Mouse (Mus musculus) limb, embryonic 11.5 days (tissue): ENCODE data around the gene Usp45. TPM values are rescaled to one million over a fixed set of nuclear protein-coding genes. Genes with fewer than 3 reads are reported as not detected.
A peak's percentile ranks its signal among the peaks of the same experiment; 100 is the strongest.

Experiments
- ATAC-seq: fragments of 200-750 bp; cut with Nextera tagmentation; 2 replicates; pipeline ENCODE4 v1.8.0; 2017; ENCODE audit warnings: low read depth; ENCODE audit not compliant: insufficient number of reproducible peaks, low FRiP score, low TSS enrichment
- DNase-seq: peaks from one replicate; pipeline ENCODE4 v3.0.0-alpha.2; 2015; ENCODE audit warnings: low spot score
- H3K27ac ChIP-seq: fragments of 300-500 bp; sonication (generic); replicated peaks from 2 replicates; pipeline ENCODE4 v1.5.1; 2014; ENCODE audit warnings: low read depth, mild to moderate bottlenecking, low read length
- H3K27me3 ChIP-seq: fragments of 300-500 bp; sonication (generic); 2 replicates; pipeline ENCODE4 v1.6.1; 2014; ENCODE audit warnings: mild to moderate bottlenecking, low read length, mixed read lengths; ENCODE audit not compliant: control insufficient read depth, insufficient read depth
- H3K36me3 ChIP-seq: fragments of 300-500 bp; sonication (generic); 2 replicates; pipeline ENCODE4 v1.6.1; 2014; ENCODE audit warnings: mild to moderate bottlenecking, low read length, moderate library complexity, mixed read lengths; ENCODE audit not compliant: control insufficient read depth, insufficient read depth
- H3K4me1 ChIP-seq: fragments of 300-500 bp; sonication (generic); 2 replicates; pipeline ENCODE4 v1.6.1; 2014; ENCODE audit warnings: low read length, mixed read lengths; ENCODE audit not compliant: control insufficient read depth, insufficient read depth
- H3K4me2 ChIP-seq: fragments of 300-500 bp; sonication (generic); 2 replicates; pipeline ENCODE4 v1.6.1; 2014; ENCODE audit warnings: low read depth, mild to moderate bottlenecking, moderate library complexity; ENCODE audit not compliant: severe bottlenecking
- H3K4me3 ChIP-seq: fragments of 300-500 bp; sonication (generic); 2 replicates; pipeline ENCODE4 v1.5.1; 2014; ENCODE audit warnings: low read depth, low read length
- H3K9ac ChIP-seq: fragments of 300-500 bp; sonication (generic); 2 replicates; pipeline ENCODE4 v1.6.1; 2014; ENCODE audit warnings: mild to moderate bottlenecking, low read length
- H3K9me3 ChIP-seq: fragments of 300-500 bp; sonication (generic); 2 replicates; pipeline ENCODE4 v1.6.1; 2016; ENCODE audit warnings: low read length; ENCODE audit not compliant: control insufficient read depth
- WGBS: fragments of 180-500 bp; shearing (Covaris S2); extraction: QIAGEN DNeasy Blood & Tissue Kit; methylation state at CpG from one replicate; pipeline ENCODE4 v1.1.7; 2014; 5-methylcytosine and 5-hydroxymethylcytosine counted together
- polyA plus RNA-seq: library from polyadenylated mRNA; unstranded; fragments of >200 nt; fragmentation: Nextera tagmentation; extraction: Ambion mirVana; gene quantifications from 2 replicates; pipeline ENCODE4 v1.2.1, GENCODE M21; 2014

Gene Usp45
- polyA plus RNA-seq, 1 experiment from 2014 or later, result 11.8 TPM

- H3K36me3 ChIP-seq, result no peaks in the 10 kb centered on the region
- ATAC-seq (no peak), DNase-seq (no peak)
- H3K27ac ChIP-seq, result no peak overlapping the region
- no peaks in the 10 kb centered on the region for H3K27me3 ChIP-seq
- 86% methylated on average over 3 of the region's 3 CpGs for WGBS
- no peak overlapping the region for H3K9ac ChIP-seq
- no peak overlapping the region for H3K4me2 ChIP-seq
- no peaks in the 10 kb centered on the region for H3K4me1 ChIP-seq
- no peak overlapping the region for H3K4me3 ChIP-seq
- H3K9me3 ChIP-seq, result no peaks in the 10 kb centered on the region
Measured at GRCm38 (mm10) chr4:21810608-21811007, 43.7 kb downstream of the Usp45 start.

DNA sequence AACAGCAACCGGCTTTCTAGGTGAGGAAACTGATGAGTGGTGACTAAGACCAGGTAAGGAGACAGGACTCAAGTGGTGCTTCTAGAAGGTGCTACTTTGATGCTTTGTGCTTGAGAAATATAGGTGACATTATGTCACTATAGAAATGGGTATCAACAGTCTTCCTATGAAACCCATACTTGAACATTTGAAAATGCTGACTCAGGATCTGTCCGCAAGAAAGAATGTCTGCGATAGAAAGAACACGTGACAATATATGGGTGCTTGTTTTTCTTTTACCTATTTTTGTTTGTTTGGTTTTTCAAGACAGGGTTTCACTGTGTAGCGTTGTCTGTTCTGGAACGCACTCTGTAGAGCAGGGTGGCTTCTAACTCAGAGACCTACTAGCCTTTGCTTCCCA, 45.7 kb downstream of the Usp45 start:
- H3K27me3 ChIP-seq, result no peaks in the 10 kb centered on the region
- no peak overlapping the region for H3K4me3 ChIP-seq
- H3K4me1 ChIP-seq, result no peaks in the 10 kb centered on the region
- ATAC-seq, result no peak
- H3K9ac ChIP-seq, result no peak overlapping the region
- H3K36me3 ChIP-seq, result peaks cover 6% of the 10 kb centered on the region; the same call in 1 of the 2 replicates
- DNase-seq, result no peak
- H3K4me2 ChIP-seq, result no peak overlapping the region
- 93% methylated on average over 6 of the region's 6 CpGs for WGBS
- no peak overlapping the region for H3K27ac ChIP-seq
- H3K9me3 ChIP-seq, result no peaks in the 10 kb centered on the region

DNA sequence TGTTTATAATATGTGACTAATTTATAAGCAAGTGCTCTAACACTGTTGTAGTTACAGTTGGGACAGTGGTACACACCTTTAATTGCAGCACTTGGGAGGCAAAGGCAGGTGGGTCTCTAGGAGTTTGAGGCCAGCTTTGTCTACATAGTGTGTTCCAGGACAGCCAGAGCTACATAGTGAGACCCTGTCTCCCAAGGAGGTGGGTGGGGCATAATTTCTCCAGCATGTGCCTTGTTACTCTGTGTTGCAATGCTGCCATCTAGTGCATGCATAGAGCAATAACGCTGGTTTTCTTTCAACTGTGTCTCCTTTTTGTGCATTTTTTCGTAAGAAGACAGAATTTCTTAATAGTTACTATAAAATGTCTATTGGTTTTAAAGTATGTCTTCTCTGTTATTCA, 47.1 kb downstream of the Usp45 start:
- Histone ChIP-seq H3K27ac (no peak overlapping the region), H3K4me3 (no peak overlapping the region), H3K27me3 (no peaks in the 10 kb centered on the region), H3K36me3 (peaks cover 6% of the 10 kb centered on the region; the same call in 1 of the 2 replicates), H3K4me1 (no peaks in the 10 kb centered on the region), H3K9ac (no peak overlapping the region), H3K4me2 (no peak overlapping the region), H3K9me3 (no peaks in the 10 kb centered on the region)
- DNase-seq, result peak; percentile 71
- peak; percentile 72; the same call in 1 of the 2 replicates for ATAC-seq
- 45% methylated on average over 2 of the region's 2 CpGs for WGBS

DNA sequence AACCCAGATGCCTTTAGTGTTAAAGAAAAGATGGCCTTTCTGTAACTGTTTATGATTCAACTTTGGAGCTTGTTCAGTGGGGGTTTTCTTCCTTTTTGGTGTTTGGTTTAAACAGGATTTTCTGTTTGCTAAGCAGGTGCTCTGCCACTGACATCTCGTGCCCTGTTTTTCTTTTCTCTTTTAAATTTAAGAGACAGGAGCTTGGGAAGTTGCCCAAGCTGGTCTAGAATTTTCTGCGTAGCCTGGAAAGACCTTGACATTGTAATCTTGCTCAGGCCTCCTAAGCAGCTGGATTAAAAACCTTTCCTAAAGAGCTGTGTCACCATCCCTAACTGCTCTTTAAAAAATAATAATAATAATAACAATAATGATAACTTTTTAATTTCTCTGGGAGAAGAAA, 59.7 kb downstream of the Usp45 start:
- no peaks in the 10 kb centered on the region for H3K27me3 ChIP-seq
- no peak overlapping the region for H3K27ac ChIP-seq
- no peak overlapping the region for H3K4me2 ChIP-seq
- H3K36me3 ChIP-seq, result peaks cover 5% of the 10 kb centered on the region; the same call in 1 of the 2 replicates
- 92% methylated on average over 2 of the region's 2 CpGs for WGBS
- no peak for DNase-seq
- no peak overlapping the region for H3K4me3 ChIP-seq
- H3K4me1 ChIP-seq, result no peaks in the 10 kb centered on the region
- no peak overlapping the region for H3K9ac ChIP-seq
- no peak for ATAC-seq
- H3K9me3 ChIP-seq, result no peaks in the 10 kb centered on the region

GRCm38 (mm10) chr4:21832844-21833243, 65.9 kb downstream of the Usp45 start:
- Histone ChIP-seq H3K4me2 (no peak overlapping the region), H3K4me1 (no peaks in the 10 kb centered on the region), H3K27ac (no peak overlapping the region), H3K27me3 (no peaks in the 10 kb centered on the region), H3K4me3 (no peak overlapping the region), H3K9ac (no peak overlapping the region), H3K36me3 (no peaks in the 10 kb centered on the region), H3K9me3 (no peaks in the 10 kb centered on the region)
- 94% methylated on average over 8 of the region's 8 CpGs for WGBS
- no peak for ATAC-seq
- DNase-seq, result no peak

DNA sequence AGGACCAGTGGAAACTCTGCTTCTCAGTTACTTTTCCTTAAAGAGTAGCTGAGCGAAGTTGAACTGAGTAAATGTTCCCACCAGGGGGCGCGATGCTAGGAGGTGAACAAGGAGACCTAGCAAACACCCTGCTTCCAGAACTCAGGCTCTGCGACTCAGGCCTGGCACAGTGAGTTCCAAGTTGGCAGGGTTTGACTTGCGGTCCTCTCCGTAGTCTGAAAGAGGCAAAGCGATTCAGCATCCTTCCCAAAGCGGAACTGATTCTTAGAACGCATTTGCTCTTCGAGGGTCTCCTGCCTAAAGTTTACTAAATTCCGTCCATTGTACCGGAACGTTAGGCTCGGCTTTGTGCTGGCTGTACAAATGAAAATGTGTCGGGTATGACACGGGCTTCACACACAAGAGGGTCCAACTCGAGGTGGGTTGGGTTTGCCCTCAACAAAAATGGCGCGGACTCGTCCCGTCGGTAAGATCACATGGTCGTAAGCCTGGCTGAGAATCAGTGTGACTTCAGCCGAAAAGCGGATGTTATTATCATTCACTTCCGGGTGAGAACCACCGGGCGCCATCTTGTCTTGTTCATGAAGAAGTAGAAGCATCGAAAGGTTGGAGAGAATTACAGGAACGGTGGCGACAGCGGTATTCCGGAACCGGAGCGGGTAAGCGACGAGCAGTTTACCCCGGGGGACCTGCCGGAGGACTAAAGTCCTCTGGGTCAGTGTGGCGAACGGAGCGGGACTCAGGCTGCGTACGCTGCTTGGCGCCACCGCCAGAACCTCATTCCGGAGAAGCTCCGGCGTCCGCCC, 80.7 kb downstream of the Usp45 start, which contains the start of gene Pnisr:
Pnisr (plus strand) TSS at position 103 of the 806 bp plus-strand sequence.
- Histone ChIP-seq H3K27ac (peak within 1 kb of the TSS; percentile 91), H3K27me3 (no peaks in the 10 kb centered on the region), H3K9ac (peak within 1 kb of the TSS; percentile 90), H3K9me3 (no peaks in the 10 kb centered on the region), H3K4me1 (no peaks in the 10 kb centered on the region; the same call in 1 of the 2 replicates), H3K36me3 (no peaks in the 10 kb centered on the region), H3K4me2 (peak within 1 kb of the TSS; percentile 30), H3K4me3 (peak within 1 kb of the TSS; percentile 68)
- ATAC-seq (peak; percentile 97), DNase-seq (peak; percentile 95)
- WGBS, result under 1% methylated on average over 50 of the region's 50 CpGs

DNA sequence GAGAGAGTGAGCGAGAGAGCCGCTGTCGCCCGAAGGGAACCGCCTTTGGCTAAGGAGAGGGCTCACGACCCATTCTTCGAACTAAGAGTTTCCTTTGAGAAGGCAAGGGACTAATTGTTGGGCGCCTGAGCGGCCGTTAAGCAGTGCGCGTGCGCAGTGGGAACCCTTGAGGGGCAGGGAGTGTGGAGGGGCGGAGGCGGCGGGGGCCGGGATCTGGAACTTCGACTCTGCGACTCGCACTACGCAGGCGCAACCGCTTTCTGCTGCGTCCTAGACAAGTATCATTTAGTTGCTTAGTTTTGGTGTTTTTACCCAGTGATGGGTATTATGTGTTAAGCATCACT, 81.3 kb downstream of the Usp45 start:
- ATAC-seq, result peak; percentile 79
- H3K4me2 ChIP-seq, result peak overlapping the region; percentile 24
- H3K27ac ChIP-seq, result peak overlapping the region; percentile 91
- peak overlapping the region; percentile 90 for H3K9ac ChIP-seq
- no peaks in the 10 kb centered on the region for H3K9me3 ChIP-seq
- DNase-seq, result peak; percentile 92
- peak overlapping the region; percentile 68 for H3K4me3 ChIP-seq
- H3K27me3 ChIP-seq, result no peaks in the 10 kb centered on the region
- H3K36me3 ChIP-seq, result no peaks in the 10 kb centered on the region
- WGBS, result 1% methylated on average over 24 of the region's 24 CpGs
- no peaks in the 10 kb centered on the region; the same call in 1 of the 2 replicates for H3K4me1 ChIP-seq

DNA sequence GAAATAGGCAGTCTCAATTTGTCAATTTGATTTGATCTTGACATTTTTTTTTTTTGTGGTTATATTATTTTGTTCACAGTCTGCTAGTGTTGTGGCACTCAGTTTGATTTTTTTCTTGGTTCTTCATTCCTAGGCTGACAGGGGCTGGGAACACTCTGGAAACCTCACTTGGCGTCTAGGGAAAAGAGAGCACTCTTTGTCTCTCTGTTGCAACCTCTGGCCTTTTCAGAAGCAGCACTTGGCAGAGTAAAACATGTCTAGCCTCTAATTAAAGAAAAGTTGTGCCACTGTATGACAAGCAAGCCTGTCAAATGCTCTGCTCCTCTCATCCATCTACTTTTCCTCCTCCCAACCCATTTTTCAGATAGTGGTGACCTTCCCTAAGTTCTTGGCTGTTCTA, 90.5 kb downstream of the Usp45 start:
- H3K4me3 ChIP-seq, result no peak overlapping the region
- no peak for DNase-seq
- H3K4me2 ChIP-seq, result no peak overlapping the region
- WGBS, result 97% methylated on average over 1 of the region's 1 CpGs
- ATAC-seq, result no peak
- H3K36me3 ChIP-seq, result peaks cover 10% of the 10 kb centered on the region; the same call in 1 of the 2 replicates
- H3K27me3 ChIP-seq, result no peaks in the 10 kb centered on the region
- H3K27ac ChIP-seq, result no peak overlapping the region
- no peak overlapping the region for H3K9ac ChIP-seq
- no peaks in the 10 kb centered on the region for H3K4me1 ChIP-seq
- H3K9me3 ChIP-seq, result no peaks in the 10 kb centered on the region
